Mouse (Mus musculus) CD4-positive, CD25-positive, alpha-beta regulatory T cell, adult 2 months (primary cell): ENCODE results near the gene Dnmt3l.

Source experiments
- DNase-seq: peaks from one replicate; pipeline ENCODE4 v3.0.0-alpha.2; 2012; ENCODE audit warnings: low read depth, low spot score

Gene Dnmt3l

GRCm38 (mm10) chr10:78031987-78032386, 9.8 kb upstream of the Dnmt3l start:
- DNase-seq, result no peak

GRCm38 (mm10) chr10:78037139-78037538, 4.6 kb upstream of the Dnmt3l start:
- DNase-seq, result no peak

GRCm38 (mm10) chr10:78042096-78042495, 349 bp downstream of the Dnmt3l start:
- no peak for DNase-seq

GRCm38 (mm10) chr10:78042697-78043405, 1.1 kb downstream of the Dnmt3l start:
- no peak for DNase-seq

- DNase-seq, result peak; percentile 89
These were observed 1.7 kb downstream of the Dnmt3l start, which contains the start of gene Aire for GRCm38 (mm10) chr10:78043406-78043836. Gene Aire (minus strand): TSS chr10:78043610.

GRCm38 (mm10) chr10:78044531-78044930, 2.8 kb downstream of the Dnmt3l start:
- no peak for DNase-seq

- DNase-seq, result no peak
These were observed 4.6 kb downstream of the Dnmt3l start for GRCm38 (mm10) chr10:78046388-78046787.

GRCm38 (mm10) chr10:78048061-78048730, 6.4 kb downstream of the Dnmt3l start:
- no peak for DNase-seq

GRCm38 (mm10) chr10:78049519-78050035, 7.8 kb downstream of the Dnmt3l start:
- DNase-seq, result no peak

- no peak for DNase-seq
These were observed 13.2 kb downstream of the Dnmt3l start for GRCm38 (mm10) chr10:78054633-78055565.

- no peak for DNase-seq
These were observed 15.3 kb downstream of the Dnmt3l start for GRCm38 (mm10) chr10:78057056-78057455.

- no peak for DNase-seq
These were observed 21.4 kb downstream of the Dnmt3l start for GRCm38 (mm10) chr10:78063122-78063521.

- DNase-seq, result peak; percentile 58
These were observed 25.5 kb downstream of the Dnmt3l start for GRCm38 (mm10) chr10:78067226-78067625.

GRCm38 (mm10) chr10:78068541-78068940, 26.8 kb downstream of the Dnmt3l start:
- DNase-seq, result no peak

- DNase-seq, result peak; percentile 82
These were observed 27.6 kb downstream of the Dnmt3l start, which contains the start of gene Icosl for GRCm38 (mm10) chr10:78069101-78070011. Gene Icosl (plus strand): TSS chr10:78069302.

GRCm38 (mm10) chr10:78074151-78074550, 32.4 kb downstream of the Dnmt3l start:
- no peak for DNase-seq

GRCm38 (mm10) chr10:78074977-78075376, 33.2 kb downstream of the Dnmt3l start:
- DNase-seq, result peak; percentile 71

GRCm38 (mm10) chr10:78077862-78078261, 36.1 kb downstream of the Dnmt3l start:
- no peak for DNase-seq

- DNase-seq, result peak; percentile 49
These were observed 36.5 kb downstream of the Dnmt3l start for GRCm38 (mm10) chr10:78078276-78078675.

GRCm38 (mm10) chr10:78079955-78080591, 38.3 kb downstream of the Dnmt3l start:
- no peak for DNase-seq
